Mouse (Mus musculus): ENCODE measurements around the gene Fam186b. TPM values are rescaled to one million over a fixed set of nuclear protein-coding genes. Genes with fewer than 3 reads are reported as not detected.

Gene Fam186b
- total RNA-seq, 2 experiments from 2014 or later = 1.5 to 1.9 TPM

DNA sequence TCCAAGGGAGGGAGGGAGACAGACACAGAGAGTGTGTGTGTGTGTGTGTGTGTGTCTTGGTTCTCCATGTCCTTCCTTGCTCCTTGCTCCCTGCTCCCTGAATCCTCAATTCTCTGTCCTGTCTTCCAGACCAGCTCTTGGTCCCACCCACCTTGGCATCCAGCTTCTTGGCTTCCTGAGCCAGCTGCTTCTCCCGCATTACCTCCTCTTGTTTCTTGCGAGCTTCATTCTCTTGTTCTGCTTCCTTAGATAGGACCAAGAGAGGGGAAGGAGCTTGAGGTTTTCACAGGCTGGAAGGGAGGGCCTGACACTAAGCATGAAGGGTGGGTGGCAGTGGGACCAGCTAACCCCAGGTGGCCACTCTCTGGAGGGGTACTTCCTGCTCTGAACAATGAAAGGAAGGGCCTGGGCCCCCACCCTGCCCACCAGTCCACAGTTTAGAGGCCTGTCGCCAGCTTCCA is 23.8 kb upstream of the Fam186b start:
- no peak for DNase-seq

DNA sequence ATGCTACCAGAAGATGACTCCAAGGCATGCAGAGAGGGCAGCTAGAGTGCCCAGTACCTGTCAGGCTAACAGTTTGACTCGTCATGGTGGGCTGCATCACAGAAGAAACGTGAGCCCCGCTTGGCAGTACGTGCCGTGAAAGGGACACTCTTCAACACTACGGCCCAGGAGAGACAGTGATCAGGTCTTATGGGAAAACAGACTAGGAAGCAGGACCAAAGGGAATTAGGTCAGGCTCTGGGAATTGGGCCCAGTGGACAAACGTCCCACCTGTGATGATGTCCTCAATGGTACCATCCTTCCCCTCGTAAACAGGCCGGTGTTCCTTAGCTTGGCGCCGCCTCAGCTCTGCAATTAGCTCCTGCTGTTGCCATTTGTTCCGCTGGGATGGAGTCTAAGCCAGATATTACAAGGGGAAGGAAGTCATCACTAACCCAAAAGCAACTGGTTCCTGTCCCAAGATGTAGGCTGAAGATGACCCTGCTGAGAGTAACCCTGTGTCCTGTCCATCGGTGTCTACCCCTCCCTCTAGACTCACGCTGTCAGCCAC is 23.2 kb upstream of the Fam186b start:
- DNase-seq = no peak

DNA sequence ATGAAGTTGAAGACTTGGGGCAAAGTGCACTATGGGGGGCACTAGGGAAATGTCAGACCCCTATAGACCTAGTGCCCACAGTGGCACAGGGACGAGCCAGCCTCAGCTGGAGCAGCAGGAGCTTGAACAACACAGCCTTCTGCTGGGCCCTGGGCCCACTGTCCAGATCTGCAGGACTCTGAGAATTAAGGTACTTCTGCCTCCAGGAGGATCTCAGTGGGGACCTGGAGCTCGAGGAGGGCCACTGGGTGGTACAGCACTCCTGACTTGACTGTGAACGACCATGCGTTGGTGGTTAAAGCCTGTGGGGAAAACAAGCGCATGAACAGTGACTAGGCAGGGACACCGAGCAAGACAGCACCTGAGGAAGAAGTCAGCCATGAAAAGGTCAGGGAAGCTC is 22.4 kb upstream of the Fam186b start:
- no peak for DNase-seq

DNA sequence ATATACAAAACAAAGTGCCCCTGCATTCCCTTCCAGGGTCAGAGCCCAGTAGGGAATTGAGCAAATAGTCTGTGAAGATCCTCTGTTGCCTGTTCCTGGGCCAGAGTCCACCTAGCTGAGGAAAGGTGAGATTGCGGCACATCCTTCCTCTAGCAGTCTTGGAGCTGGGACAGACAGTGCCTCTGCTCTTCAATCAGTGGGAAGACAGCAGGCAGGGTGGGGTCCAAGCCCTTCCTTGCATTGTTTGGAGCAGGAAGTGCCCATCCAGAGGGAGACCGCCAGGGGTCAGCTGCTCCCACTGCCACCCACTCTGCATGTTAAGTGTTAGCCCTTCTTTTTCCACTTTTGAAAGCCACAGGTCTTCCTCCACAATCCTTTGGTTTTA is 21.6 kb upstream of the Fam186b start:
- DNase-seq = peak; percentile 51

DNA sequence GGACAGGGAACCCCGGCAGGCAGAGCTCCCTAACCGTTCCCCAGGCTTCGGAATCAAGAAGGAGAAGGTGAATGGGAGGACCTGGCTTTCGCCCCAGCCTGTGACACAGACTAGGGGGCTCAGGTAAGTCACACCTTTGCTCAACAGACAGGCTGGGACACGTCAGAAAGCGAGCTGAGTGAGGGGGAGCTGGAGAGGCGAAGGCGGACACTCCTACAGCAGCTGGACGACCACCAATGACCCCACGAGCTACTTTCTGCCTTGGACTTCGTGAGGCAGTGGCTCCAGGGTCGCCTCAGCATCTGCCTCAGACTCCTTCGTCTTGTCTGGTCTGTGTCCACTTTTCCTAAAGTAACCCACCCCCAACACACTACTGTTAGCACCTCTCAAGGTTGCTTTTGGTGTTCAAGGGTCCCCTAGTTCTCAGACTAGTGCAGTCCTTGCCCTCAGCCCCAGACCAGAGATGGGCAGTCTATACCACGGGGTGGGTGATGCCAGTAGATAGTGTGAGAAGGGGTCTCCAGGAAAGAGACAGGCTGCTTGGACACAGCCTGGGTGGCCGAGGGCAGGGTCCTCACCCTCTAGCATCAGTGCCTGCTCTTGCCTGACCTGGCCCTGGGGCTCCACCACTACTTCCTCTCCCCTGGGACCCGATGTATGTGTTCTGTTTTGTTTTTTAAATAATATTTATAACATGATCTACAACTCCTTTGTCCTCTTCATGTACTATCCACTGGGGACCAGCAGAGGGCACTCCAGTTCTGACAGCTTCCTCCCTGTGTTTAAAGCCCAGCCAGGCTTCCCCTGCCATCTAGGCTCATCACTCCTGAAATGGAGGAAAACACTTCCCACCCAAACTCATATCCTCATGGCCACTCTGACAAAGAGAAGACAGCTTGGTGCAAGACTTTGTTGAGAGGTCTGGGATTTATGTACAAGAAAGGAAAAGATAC is 20.9 kb upstream of the Fam186b start:
- DNase-seq = peak; percentile 83

DNA sequence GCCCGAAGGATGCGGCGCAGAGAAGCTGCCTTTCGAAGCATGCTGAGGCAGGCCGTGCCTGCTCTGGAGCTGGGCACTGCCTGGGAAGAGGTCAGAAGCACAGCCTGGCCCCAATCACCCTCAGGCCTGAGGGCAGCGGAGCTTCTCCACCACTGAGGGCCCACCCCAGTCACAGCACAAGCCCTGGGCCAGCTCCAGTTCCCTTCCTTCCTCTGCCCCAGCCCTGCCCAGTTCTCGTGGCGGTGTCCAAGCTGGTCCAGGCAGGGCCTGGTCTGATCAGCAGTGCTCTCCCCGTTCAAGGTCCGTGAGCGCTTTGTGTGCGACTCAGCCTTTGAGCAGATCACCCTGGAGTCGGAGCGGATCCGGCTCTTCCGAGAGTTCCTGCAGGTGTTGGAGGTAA is 19.2 kb upstream of the Fam186b start:
- no peak for DNase-seq

DNA sequence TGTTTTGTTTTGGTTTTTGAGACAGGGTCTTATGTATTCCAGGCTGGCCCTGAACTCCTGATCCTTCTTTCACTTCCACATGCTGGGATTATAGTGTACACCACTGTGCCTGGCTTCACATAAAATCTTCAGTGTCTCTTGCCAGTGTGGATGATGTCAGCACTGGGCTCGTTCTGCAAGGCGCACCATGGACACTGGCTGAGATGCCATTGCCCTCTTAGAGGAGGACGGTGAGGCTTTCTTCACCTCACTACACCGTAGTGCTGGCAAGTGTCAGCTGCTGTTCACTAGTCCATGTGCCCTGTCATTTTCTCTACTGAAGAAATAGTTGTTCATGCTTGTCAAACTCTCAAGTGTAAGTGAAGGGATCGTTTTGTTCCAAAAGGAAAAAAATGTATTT is 14.9 kb upstream of the Fam186b start:
- DNase-seq = no peak

DNA sequence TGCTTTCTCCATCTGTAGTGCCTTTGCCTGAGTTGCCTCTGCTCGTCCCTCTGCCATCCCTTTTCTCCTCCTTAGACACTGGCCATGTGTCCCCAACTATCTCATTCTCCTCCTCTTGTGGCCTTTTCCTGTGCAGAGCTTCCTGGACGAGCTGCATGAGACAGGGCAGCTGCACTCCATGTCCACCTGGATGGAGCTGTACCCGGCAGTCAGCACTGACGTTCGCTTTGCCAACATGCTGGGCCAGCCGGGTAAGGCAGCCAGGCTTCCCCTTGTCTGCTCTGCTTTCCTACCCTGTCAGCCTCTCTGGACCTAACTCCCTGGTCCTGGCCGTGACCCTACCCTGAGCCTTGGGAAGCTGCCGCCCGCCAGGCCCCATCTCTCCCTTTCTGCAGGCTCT is 13.9 kb upstream of the Fam186b start:
- DNase-seq = no peak

DNA sequence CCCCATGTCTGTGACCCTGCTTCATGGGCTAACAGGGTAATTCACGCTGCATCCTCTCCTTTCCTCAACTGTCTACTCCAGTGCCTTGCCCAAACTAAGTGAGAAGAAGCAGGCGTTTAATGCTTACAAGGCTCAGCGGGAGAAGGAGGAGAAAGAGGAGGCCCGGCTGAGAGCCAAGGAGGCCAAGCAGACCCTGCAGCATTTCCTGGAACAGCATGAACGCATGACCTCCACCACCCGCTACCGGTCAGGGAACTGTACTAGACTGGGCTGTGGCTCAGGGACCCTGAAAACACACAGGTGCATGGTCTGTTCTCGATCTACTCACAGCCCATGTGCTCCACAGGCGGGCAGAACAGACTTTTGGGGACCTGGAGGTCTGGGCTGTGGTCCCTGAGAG is 11.8 kb upstream of the Fam186b start:
- DNase-seq = no peak

DNA sequence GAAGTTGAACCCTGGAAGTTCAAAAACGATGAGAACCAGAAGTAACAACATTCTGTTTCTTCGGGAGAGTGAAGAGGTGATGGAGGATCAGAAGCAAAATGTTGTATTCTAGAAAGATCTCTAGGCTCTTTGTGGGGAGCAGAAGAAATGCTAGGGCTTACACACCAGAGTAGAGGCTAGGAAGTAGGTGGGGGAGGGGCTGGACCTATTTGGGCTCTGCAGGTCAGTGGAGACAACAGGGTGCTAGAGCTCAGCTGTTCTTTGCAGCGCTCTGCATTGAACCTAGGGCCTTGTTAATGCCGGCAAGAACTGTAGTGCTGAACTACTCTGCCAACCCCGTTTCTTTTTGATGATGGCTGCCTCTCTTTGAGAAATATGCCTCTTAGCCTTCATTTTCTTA is 525 bp upstream of the Fam186b start:
- DNase-seq = peak; percentile 29

DNA sequence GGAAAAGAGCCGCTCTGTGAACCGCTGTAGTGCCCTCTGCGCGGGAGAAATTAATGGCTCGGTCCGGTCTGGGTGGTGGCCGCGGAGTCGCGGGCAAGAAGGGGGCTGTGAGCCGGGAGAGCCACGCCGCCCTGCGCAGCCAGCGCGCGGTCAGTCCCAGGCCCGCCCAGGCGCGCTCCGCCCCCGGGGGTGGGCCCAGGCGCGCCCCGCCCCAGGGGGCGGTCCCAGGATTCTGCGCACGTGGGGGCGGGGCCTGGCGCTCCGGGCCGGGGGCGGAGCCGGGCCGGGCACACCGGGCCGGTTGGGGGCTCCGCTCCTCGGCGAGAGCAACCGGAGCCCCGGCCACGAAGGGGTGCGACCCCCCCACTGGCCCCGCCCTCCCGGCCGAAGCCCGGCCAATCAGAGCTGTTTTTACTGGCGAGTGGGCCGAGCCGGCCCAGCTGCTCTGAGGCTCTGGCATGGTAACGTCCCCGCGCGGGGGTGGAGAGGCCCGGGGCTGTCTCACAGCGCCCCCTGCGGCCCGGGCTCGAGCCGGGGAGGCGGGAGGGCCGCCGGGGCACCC is 794 bp downstream of the Fam186b start, which contains the start of gene Prpf40b:
Prpf40b (plus strand) TSS at position 275 of the 562 bp plus-strand sequence.
- peak; percentile 98 for DNase-seq

DNA sequence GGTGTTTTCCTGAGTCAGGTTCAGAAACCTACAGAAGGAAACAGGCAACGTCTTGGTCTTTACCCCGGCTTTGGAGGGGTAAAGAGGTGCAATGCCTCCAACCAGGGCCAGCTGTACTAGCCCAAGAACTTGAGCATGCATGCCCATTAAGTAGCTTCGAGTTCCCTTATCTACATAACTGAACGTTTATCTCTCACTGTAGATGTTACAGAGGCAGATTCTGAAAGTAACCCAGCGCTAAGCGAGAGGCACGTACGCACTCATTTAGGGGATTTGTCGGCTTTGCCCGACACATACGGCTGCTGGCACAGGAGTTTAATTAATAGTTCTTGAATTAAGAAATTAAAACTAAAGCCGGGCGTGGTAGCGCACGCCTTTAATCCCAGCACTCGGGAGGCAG is 1.4 kb downstream of the Fam186b start:
- DNase-seq = no peak

DNA sequence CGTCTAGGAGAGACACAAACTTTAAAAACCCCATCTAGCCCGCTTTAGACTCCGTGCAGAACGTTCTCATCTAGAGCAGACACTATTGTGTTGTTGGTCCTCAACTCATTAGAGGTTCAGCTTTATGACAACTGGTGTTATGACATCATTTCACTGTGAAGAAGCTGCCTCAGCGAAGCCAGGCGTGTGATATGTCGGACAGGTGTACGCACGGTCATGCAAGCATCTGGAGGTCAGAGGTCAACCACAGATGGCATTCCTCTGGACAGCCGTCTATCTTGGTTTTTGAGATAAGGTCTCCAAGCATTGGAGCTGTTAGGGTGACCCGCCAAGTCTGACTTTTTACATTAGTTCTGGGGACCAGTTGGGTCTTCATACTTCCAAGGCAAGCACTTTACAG is 5.1 kb downstream of the Fam186b start:
- DNase-seq = no peak

DNA sequence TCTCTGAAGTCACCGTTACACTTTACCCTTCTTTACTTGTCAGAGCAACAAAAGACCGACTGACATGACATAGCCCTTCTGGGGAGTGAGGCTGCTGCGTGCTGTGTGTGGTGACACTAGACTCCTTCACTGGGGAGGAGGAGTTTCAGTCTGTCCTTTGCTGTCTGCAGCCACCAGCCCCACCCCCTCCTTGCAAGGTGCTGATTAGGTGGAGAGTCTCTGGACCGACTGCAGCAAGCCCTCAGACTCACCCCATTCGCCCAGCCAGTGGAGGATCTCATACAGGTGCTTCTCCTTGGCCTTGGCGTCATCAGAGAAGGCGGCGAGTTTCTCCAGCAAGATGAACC is 10.5 kb downstream of the Fam186b start:
- DNase-seq = no peak

DNA sequence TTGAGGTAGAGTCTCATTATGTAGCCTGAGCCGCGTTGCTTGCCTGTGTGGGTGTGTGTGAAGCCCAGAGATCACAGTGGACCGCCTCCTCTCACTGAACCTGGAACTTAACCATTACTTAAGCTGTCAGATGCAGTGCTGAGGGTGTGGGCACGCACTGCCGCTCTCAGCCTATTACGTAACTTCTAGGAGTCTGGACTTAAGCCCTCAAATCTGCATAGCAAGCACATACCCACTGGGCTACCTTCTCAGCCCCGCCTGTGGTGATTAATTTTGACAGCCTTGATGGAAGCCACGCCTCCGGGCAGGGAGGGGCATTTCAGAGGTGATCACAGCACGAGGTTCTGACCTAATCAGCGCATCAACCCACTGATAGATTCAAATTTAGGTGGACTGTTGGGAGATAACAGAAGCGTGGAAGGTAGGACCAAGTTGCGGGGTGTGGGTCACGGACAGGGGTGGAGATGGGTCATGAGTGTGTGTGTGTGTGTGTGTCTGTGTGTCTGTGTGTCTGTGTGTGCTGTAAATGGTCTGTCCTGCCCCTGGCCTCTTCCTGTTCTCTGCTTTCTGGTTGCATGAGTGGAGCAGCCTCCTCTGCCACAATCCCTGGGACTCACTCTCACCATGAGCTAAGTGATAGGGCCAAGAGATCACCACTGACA is 11.0 kb downstream of the Fam186b start:
- DNase-seq = peak; percentile 20

DNA sequence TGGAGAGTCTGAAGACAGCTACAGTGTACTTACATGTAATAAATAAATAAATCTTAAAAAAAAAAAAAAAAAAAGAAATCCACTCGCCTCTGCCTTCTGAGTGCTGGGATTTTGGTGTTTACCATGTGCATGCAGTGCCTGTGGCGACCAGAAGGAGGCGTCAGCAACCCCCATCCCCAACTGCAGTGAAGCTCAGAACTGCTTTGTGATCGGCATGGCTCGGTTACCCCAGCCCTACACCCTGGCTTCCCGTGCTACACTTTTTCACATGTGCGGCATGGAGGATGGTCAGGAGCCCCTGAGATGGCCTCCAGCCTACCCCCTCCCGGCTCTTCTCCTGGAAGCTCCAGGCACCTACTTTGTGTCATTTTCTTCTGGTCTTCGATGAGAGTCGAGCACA is 12.2 kb downstream of the Fam186b start:
- no peak for DNase-seq

DNA sequence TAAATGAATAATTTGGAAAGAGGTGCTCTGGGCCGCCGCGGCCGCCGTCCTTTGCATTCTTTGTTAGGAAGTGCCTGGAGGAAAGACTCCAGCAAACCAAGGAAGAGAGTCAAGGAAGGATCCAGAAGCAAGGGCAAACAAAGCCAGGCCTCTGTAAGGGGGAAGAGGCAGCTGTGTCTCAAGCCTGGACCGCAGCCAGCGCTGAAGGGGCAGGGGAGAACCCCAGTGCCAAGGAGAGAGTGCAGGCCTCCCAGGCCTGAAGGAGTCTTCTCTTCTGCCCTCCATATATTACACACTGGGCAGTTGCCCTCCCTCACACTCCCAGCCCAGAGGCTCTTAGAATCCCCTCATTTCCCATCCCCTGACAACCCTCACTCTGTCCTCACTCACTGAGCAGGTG is 17.4 kb downstream of the Fam186b start:
- DNase-seq = no peak

DNA sequence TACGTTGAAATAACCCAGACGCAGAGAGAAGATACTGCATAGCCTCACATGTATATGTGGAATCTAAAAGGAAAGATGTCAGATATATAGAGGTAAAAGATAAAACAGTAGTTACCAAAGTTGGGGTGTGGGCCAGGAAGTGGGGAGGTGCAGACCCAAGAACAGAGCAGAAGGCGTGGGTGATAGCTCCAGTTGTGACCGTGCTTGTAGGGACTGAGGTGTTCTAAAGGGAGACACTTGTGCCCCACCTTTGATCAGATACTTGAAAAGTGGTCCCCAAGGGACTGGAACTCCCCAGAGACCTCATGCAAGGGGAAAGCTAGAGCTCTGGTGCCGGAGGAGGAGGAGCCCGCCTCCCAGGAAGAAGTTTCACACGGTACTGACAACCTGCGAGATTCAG is 19.6 kb downstream of the Fam186b start:
- no peak for DNase-seq

DNA sequence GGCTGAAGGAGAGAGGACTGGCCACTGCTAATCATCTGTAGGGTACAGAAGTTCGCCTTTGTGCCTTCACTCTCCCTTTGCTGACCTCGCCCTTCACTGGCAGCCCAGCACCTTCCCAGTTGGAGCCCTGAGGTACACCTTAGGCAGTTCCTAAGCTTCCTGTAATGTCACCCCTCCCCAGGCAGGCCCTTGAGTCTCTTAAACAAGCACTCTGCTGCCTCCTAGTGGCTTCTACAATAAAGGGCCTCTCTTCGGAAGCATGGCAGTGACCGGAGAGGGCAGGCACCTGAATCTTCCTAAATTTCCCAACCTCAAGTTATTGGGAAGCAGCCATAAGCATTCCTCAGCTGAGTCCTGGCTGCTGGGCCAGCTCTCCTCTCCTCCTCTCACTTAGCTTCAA is 30.0 kb downstream of the Fam186b start:
- peak; percentile 78 for DNase-seq

DNA sequence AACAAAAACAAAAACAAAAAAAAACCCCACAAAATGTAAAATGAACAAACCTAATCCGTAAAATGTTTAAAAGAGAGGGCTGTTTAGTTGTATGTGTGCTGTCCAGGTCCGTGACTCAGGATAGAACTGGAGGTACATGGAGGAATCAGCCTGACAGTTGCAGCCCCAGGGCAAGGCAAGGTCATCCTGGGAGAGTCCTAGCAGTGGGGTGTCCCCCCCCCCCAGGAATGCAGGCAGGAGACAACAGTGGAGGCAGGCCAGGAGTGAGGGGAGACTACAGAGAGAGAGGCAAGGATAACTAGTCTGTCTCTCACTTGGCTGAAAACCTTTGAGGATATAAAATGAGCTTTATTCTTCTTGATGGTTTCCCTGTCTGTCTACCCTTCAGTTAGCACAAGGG is 31.3 kb downstream of the Fam186b start:
- DNase-seq = no peak

DNA sequence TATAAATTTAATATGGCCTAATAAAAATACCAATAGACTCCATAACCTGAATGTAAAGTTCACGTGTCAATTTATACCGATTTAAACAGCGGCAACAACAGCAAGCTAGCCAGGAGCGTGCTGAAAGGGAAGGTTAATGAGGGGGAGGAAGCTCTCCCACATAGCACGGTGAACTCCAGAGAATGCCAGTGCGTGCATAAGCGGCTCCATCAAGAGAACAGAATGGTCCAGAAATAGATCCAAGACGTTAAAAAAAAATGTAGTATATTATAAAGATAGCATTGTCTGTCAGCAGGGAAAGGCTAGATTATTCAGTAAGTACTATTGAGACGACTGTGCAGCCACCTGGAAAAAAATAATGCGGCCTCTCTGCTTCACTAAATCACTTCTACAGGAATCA is 33.0 kb downstream of the Fam186b start:
- DNase-seq = no peak

DNA sequence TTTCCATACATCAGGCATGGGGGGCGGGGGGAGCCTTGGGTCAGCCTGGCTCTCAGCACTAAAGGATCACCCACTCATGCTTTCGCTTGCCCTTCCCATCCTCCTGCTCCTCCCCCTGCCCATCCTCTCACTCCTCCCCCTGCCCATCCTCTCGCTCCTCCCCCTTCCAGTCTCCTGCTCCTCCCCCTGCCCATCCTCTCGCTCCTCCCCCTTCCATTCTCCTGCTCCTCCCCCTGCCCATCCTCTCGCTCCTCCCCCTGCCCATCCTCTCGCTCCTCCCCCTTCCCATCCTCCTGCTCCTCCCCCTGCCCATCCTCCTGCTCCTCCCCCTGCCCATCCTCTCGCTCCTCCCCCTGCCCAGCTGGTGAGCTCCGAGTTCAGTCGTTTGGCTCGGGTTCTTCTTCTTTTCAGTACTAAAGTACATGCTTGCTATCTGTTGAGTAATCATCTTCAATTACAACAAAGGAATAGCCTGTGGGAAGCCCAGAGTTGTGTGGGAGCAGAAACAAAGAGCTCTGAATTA is 35.9 kb downstream of the Fam186b start:
- DNase-seq = peak; percentile 84

Data from adrenal gland, postnatal 10 days (tissue).